Mouse (Mus musculus) limb, embryonic 13.5 days (tissue): ENCODE data around the gene Olfr145. TPM values are rescaled to one million over a fixed set of nuclear protein-coding genes. Genes with fewer than 3 reads are reported as not detected.

Source experiments
- ATAC-seq: fragments of 200-750 bp; cut with Nextera tagmentation; 2 replicates; pipeline ENCODE4 v1.8.0; 2017; ENCODE audit warnings: low read depth, moderate number of reproducible peaks, moderate TSS enrichment; ENCODE audit not compliant: low FRiP score
- H3K27ac ChIP-seq: fragments of 300-500 bp; sonication (generic); 2 replicates; pipeline ENCODE4 v1.5.1; 2015; ENCODE audit warnings: inconsistent platforms, mild to moderate bottlenecking, moderate library complexity
- H3K27me3 ChIP-seq: fragments of 300-500 bp; sonication (generic); 2 replicates; pipeline ENCODE4 v1.6.1; 2015; ENCODE audit warnings: mild to moderate bottlenecking, inconsistent platforms
- H3K36me3 ChIP-seq: fragments of 300-500 bp; sonication (generic); 2 replicates; pipeline ENCODE4 v1.6.1; 2015; ENCODE audit warnings: inconsistent platforms, mild to moderate bottlenecking, moderate library complexity
- H3K4me1 ChIP-seq: fragments of 300-500 bp; sonication (generic); 2 replicates; pipeline ENCODE4 v1.6.1; 2015; ENCODE audit warnings: inconsistent platforms
- H3K4me2 ChIP-seq: fragments of 300-500 bp; sonication (generic); replicated peaks from 2 replicates; pipeline ENCODE4 v1.6.1; 2015; ENCODE audit warnings: inconsistent platforms, mild to moderate bottlenecking, moderate library complexity
- H3K4me3 ChIP-seq: fragments of 300-500 bp; sonication (generic); 2 replicates; pipeline ENCODE4 v1.5.1; 2015; ENCODE audit warnings: moderate library complexity, mild to moderate bottlenecking, inconsistent platforms
- H3K9ac ChIP-seq: fragments of 300-500 bp; sonication (generic); 2 replicates; pipeline ENCODE4 v1.6.1; 2015; ENCODE audit warnings: mild to moderate bottlenecking, inconsistent platforms
- H3K9me3 ChIP-seq: fragments of 300-500 bp; sonication (generic); 2 replicates; pipeline ENCODE4 v1.6.1; 2016; ENCODE audit warnings: inconsistent platforms
- WGBS: fragments of 180-500 bp; shearing (Covaris S2); methylation state at CpG from one replicate; pipeline ENCODE4 v1.1.7; 2015; 5-methylcytosine and 5-hydroxymethylcytosine counted together
- polyA plus RNA-seq: library from polyadenylated mRNA; unstranded; fragments of >200 nt; fragmentation: Nextera tagmentation; extraction: Ambion mirVana; gene quantifications from 2 replicates; pipeline ENCODE4 v1.2.1, GENCODE M21; 2015

Olfr145 gene
- polyA plus RNA-seq: not detected in 2 replicates

DNA sequence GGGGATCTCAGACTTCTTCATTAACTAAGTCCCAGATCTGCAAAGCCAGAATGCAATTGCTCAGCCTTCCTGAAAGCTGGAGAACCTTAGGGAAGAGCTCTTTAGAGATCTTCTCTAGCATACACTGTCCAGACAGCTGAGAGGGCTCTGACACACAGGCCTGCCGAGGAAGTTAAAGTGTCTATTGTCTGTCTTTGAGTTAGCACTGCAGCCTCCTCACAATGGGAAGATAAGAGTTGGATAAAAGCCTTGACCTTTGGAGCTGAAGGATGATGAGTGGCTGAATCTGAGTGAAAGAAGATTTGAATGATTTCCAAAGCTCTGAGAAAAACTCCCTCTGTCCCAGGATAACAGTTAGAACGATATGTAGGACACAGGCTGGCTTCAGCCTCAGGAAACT is at the start of gene Olfr145:
Gene Olfr145 (plus strand): TSS at position 64 of the 400 bp plus-strand sequence.
- H3K9me3 ChIP-seq: no peaks in the 10 kb centered on the region

DNA sequence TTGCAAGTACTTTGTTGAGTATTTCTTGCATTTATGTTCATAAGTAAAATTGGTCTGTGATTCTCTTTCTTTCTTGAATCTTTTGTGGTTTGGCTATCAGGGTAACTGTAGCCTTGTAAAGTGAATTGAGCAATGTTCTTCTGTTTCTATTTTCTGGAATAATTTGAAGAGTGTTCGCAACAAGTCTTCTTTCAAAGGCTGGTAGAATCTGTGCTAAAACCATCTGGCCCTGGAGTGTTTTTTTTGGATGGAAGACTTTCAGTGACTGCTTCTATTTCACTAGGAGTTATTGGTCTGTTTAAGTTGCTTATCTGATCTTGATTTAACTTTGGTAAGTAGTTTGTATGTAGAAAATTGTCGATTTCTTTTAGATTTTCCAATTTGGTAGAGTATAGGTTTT is 47.3 kb upstream of the Olfr145 start:
- Histone ChIP-seq H3K27ac (no peak overlapping the region), H3K36me3 (no peaks in the 10 kb centered on the region), H3K27me3 (no peaks in the 10 kb centered on the region), H3K4me1 (no peaks in the 10 kb centered on the region), H3K4me2 (no peak overlapping the region), H3K9ac (no peak overlapping the region), H3K9me3 (0 out of 2 replicates have a peak, but pooled peaks cover 3% of the 10 kb centered on the region), H3K4me3 (no peak overlapping the region)
- no peak for ATAC-seq
- 82% methylated on average over 2 of the region's 2 CpGs for WGBS

More for the DNA sequence above, at the start of gene Olfr145:
- Histone ChIP-seq H3K27ac (no peak within 1 kb of the TSS), H3K9ac (no peak within 1 kb of the TSS), H3K36me3 (no peaks in the 10 kb centered on the region), H3K4me3 (no peak within 1 kb of the TSS), H3K4me1 (no peaks in the 10 kb centered on the region), H3K4me2 (no peak within 1 kb of the TSS), H3K27me3 (no peaks in the 10 kb centered on the region)
- ATAC-seq: no peak
- WGBS: 74% methylated on average over 2 of the region's 2 CpGs

DNA sequence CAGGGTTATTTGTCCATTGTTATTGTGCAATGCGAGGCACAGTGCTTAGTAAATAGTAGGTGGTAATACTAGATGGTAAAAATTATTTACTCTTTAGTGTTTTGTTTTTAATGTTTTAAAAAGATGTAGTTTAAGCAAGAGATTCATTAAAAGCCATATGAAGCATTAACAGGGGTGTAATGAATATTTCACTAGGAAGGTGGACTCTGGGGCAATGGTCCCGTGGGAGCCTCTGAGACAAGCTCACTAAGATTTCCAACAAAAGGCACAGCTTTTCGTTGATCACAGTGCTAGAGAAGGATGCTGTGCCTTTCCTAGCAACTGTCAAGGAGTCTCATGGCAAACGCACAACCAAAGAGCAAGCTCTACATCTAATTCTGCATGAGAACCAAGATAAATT is 42.6 kb upstream of the Olfr145 start, which contains the start of gene Olfr877:
Gene Olfr877 (plus strand): TSS at position 301 of the 400 bp plus-strand sequence.
- WGBS: 81% methylated on average over 4 of the region's 4 CpGs
- Histone ChIP-seq H3K4me3 (no peak within 1 kb of the TSS), H3K4me2 (no peak within 1 kb of the TSS), H3K9me3 (0 out of 2 replicates have a peak, but pooled peaks cover 3% of the 10 kb centered on the region), H3K36me3 (no peaks in the 10 kb centered on the region), H3K27ac (no peak within 1 kb of the TSS), H3K4me1 (no peaks in the 10 kb centered on the region), H3K9ac (no peak within 1 kb of the TSS), H3K27me3 (no peaks in the 10 kb centered on the region)
- no peak for ATAC-seq

DNA sequence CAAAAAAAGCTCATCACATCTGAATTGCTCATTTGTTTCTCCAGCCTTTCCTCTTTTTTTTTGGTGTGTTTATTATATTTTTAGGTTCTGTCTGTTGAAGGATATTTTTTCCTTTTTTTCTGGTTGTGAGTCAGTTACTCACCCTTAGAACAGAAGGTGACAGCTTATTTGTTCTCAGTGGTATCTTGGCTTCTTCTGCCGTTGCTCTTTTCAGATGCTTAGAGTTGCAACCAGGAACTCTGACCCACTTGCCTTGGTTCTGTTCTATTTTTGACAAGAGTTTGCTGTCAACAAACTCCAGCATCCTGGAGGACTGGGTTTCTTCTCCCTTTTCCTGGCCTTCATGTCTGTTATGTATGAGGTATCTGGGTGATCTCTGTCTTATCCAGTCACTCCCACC is 33.2 kb upstream of the Olfr145 start:
- no peaks in the 10 kb centered on the region for H3K9me3 ChIP-seq
- H3K27me3 ChIP-seq: no peaks in the 10 kb centered on the region
- H3K27ac ChIP-seq: no peak overlapping the region
- H3K4me3 ChIP-seq: no peak overlapping the region
- no peaks in the 10 kb centered on the region for H3K36me3 ChIP-seq
- no peak for ATAC-seq
- H3K4me2 ChIP-seq: no peak overlapping the region
- 85% methylated on average over 1 of the region's 1 CpGs for WGBS
- H3K9ac ChIP-seq: no peak overlapping the region
- H3K4me1 ChIP-seq: no peaks in the 10 kb centered on the region

DNA sequence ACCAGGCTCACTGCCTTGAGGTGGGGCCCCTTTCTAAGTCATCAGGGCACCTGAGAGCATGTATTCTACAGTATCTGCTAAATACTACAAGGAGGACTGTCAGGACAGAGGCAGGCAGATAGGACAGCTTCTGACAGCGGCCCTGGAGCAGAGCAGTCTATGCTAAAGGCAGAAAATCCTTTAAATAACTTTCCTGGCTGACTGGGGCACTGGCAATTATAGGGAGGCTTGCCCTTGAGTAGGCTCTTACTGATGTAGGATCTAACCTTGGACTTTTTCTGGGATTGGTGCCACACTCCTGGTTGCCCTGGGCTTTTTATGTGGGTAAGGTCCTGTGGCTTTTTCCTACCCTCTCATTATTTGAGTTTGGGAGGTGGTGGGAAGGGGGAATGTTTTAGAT is 26.3 kb upstream of the Olfr145 start:
- WGBS: 52% methylated on average over 1 of the region's 1 CpGs
- Histone ChIP-seq H3K9me3 (no peaks in the 10 kb centered on the region), H3K27ac (no peak overlapping the region), H3K4me2 (no peak overlapping the region), H3K36me3 (no peaks in the 10 kb centered on the region), H3K9ac (no peak overlapping the region), H3K27me3 (no peaks in the 10 kb centered on the region), H3K4me3 (no peak overlapping the region), H3K4me1 (no peaks in the 10 kb centered on the region)
- ATAC-seq: no peak

DNA sequence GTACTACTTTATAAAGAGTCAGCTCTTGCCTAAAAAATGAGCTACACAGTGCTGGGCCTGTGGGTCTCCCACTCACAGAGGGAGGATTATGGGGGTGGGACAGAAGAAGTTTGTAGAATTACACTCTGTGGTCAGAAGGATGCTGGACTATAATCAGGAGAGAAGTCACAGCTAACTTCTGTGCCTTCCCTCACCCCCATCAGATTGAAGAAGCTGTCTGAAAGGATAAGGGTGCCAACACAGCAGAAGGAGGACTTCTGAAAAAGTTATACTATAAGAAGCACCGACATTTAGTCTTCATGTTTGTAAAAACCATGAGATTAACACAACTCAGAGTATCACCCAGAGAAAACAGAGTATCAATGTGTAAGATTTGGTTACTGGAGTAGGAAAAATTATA is 25.4 kb upstream of the Olfr145 start:
- no peak for ATAC-seq
- Histone ChIP-seq H3K9ac (no peak overlapping the region), H3K27me3 (no peaks in the 10 kb centered on the region), H3K4me1 (no peaks in the 10 kb centered on the region), H3K4me2 (no peak overlapping the region), H3K36me3 (no peaks in the 10 kb centered on the region), H3K4me3 (no peak overlapping the region), H3K27ac (no peak overlapping the region), H3K9me3 (no peaks in the 10 kb centered on the region)
- 69% methylated on average over 1 of the region's 1 CpGs for WGBS

DNA sequence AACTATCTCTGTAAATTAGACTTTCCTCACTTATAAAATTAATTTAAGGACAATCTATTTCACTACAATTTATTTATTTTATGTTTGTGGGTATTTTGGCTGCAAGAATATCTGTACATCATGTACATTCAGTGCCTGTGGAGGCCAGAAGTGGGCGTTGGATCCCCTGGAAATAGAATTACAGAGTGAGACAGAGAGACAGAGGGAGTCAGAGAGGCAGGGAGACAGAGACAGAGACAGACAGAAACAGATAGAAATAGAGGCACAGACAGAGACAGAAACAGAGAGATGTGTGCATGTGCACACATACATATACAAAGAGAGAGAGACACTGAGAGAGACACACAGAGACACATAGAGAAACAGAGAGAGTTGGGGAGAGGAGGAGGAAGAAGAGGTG is 25.0 kb upstream of the Olfr145 start:
- ATAC-seq: no peak
- no peak overlapping the region for H3K4me2 ChIP-seq
- no peak overlapping the region for H3K27ac ChIP-seq
- H3K9me3 ChIP-seq: no peaks in the 10 kb centered on the region
- no peak overlapping the region for H3K4me3 ChIP-seq
- H3K9ac ChIP-seq: no peak overlapping the region
- H3K27me3 ChIP-seq: no peaks in the 10 kb centered on the region
- no peaks in the 10 kb centered on the region for H3K4me1 ChIP-seq
- no peaks in the 10 kb centered on the region for H3K36me3 ChIP-seq
- 57% methylated on average over 1 of the region's 1 CpGs for WGBS

DNA sequence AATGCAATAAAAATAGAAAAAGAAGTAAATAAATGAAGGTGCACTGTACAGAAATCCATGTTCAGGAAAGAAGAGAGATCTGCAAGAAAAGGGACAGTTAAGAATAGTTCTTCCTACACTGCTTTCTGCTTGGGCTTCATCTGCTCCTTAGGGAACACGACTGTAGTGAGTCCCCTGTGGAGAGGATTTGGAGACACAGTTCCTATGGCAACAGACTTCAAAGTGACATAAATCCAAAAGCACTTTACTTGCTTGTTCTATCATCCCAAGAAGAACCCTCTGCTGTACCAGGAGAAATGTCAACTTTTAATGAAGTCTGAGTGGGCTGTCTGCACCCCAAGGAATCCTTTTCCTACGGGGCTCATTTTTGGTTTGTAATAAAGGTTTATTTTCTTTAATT is 5.6 kb upstream of the Olfr145 start:
- H3K9me3 ChIP-seq: no peaks in the 10 kb centered on the region
- no peak overlapping the region for H3K4me2 ChIP-seq
- no peak for ATAC-seq
- H3K4me3 ChIP-seq: no peak overlapping the region
- WGBS: 43% methylated on average over 2 of the region's 2 CpGs
- H3K27me3 ChIP-seq: no peaks in the 10 kb centered on the region
- H3K36me3 ChIP-seq: no peaks in the 10 kb centered on the region
- no peaks in the 10 kb centered on the region for H3K4me1 ChIP-seq
- no peak overlapping the region for H3K27ac ChIP-seq
- no peak overlapping the region for H3K9ac ChIP-seq

DNA sequence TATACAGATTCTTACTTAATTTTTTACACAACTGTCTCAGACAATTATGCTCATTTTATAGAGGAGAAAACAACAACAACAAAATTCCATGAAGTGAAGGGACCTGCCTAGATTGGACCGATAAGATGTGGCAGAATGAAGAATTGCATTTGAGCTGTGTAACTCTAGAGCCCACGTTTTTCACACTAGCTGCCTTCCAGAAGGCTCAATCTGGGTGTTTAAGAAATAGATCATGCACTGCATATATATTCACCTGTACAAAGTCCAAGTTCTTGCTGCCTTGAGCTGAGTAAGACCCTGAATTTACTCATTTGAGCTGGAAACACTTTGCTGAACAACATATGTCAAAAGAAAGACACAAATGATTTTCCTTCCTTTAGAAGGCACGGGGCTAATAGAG is 9.0 kb downstream of the Olfr145 start:
- no peaks in the 10 kb centered on the region for H3K9me3 ChIP-seq
- H3K4me1 ChIP-seq: no peaks in the 10 kb centered on the region
- no peak overlapping the region for H3K9ac ChIP-seq
- no peak overlapping the region for H3K4me3 ChIP-seq
- no peaks in the 10 kb centered on the region for H3K27me3 ChIP-seq
- no peak for ATAC-seq
- WGBS: 69% methylated on average over 3 of the region's 3 CpGs
- no peaks in the 10 kb centered on the region for H3K36me3 ChIP-seq
- H3K27ac ChIP-seq: no peak overlapping the region
- H3K4me2 ChIP-seq: no peak overlapping the region

DNA sequence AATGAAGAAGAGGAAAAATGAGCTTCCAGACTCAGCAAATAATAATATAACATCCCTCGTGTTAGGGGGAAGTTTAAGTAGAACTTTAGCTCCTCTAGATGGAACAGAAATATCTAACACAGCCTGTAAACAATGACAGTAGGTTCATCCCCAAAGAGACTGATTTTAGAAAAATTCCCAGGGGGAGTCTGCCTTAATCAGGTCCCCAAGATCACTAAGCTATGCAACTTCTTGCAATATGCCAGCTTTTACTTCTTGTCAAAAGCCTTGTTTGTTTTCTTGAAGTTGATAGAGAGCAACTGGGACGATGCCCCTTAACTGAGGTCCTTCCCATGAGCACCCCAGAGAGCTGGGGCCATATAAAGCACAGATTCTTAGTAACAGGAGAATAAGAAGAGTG is 21.0 kb downstream of the Olfr145 start, which contains the start of gene Olfr878:
Gene Olfr878 (plus strand): TSS at position 301 of the 400 bp plus-strand sequence.
- no peak within 1 kb of the TSS for H3K27ac ChIP-seq
- H3K4me1 ChIP-seq: no peaks in the 10 kb centered on the region
- no peaks in the 10 kb centered on the region for H3K27me3 ChIP-seq
- no peaks in the 10 kb centered on the region for H3K36me3 ChIP-seq
- no peak within 1 kb of the TSS for H3K9ac ChIP-seq
- H3K4me2 ChIP-seq: no peak within 1 kb of the TSS
- H3K9me3 ChIP-seq: no peaks in the 10 kb centered on the region
- no peak for ATAC-seq
- no peak within 1 kb of the TSS for H3K4me3 ChIP-seq
- 84% methylated on average over 2 of the region's 2 CpGs for WGBS

DNA sequence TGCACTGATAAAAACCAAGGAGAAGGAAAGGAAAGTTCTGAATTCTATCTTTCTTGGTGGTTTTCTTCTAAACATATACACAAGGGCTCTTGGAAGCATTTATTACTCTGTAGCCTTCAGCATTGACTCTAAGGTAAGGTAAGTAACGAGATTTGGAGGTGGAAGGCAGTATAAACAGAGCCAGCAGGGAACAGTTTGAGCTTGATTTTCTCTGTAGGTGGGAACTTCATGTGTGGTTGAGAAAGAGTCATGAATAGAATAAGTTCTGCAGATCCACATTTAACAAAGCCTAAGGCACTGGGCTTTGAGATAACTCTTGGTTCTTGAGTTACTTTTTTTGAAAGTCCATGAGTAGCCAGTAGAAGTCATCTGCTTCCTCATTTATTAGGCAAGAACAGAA is 21.5 kb downstream of the Olfr145 start:
- no peak for ATAC-seq
- no peak overlapping the region for H3K9ac ChIP-seq
- H3K4me3 ChIP-seq: no peak overlapping the region
- no peaks in the 10 kb centered on the region for H3K27me3 ChIP-seq
- WGBS: 32% methylated on average over 1 of the region's 1 CpGs
- no peak overlapping the region for H3K4me2 ChIP-seq
- H3K9me3 ChIP-seq: no peaks in the 10 kb centered on the region
- no peaks in the 10 kb centered on the region for H3K36me3 ChIP-seq
- no peaks in the 10 kb centered on the region for H3K4me1 ChIP-seq
- H3K27ac ChIP-seq: no peak overlapping the region

DNA sequence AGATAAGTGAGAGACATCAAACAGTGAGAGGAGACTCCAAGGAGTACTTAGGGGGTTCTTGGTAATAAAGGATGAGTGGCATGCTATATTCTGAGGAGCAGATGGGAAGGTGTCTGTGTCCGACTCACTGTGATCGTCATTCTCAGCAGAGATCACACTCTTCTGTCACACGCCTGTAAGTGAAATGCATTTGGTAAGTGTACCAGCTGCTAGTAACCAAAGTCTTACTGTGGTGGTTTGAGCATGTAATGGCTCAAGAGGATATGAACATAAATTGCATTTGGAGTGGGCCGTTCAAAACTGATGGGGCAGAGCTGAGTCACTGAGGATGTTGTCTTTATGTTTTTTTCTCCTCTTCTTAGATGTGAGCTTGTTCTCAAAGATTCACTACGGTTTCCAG is 27.7 kb downstream of the Olfr145 start:
- Histone ChIP-seq H3K9me3 (no peaks in the 10 kb centered on the region), H3K27me3 (no peaks in the 10 kb centered on the region), H3K27ac (no peak overlapping the region), H3K36me3 (no peaks in the 10 kb centered on the region), H3K4me1 (no peaks in the 10 kb centered on the region), H3K4me2 (no peak overlapping the region), H3K4me3 (no peak overlapping the region), H3K9ac (no peak overlapping the region)
- ATAC-seq: no peak
- 79% methylated on average over 5 of the region's 5 CpGs for WGBS

DNA sequence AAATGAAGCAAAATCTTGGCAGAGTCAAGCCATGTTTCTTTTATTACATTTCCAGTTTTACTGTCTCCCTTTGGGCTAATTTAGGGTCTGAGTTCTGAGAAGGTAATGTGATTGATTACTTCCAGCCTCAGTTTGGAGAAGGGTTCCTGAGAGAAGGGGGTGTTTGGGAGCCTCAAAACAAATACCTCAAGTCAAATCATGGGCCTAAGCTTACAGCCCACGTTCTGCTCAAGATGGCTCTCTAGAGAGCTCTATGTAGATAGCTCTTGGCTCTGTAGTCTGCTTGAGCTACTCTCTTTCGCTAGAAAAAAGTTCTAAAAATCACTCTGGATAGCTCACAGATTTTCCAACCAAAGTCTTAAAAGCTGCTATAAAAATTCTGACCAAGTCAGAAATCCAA is 28.9 kb downstream of the Olfr145 start:
- H3K4me2 ChIP-seq: no peak overlapping the region
- H3K4me1 ChIP-seq: no peaks in the 10 kb centered on the region
- no peak overlapping the region for H3K9ac ChIP-seq
- ATAC-seq: peak; percentile 72; the same call in 1 of the 2 replicates
- 27% methylated on average over 2 of the region's 2 CpGs for WGBS
- H3K4me3 ChIP-seq: no peak overlapping the region
- no peak overlapping the region for H3K27ac ChIP-seq
- H3K36me3 ChIP-seq: no peaks in the 10 kb centered on the region
- H3K9me3 ChIP-seq: no peaks in the 10 kb centered on the region
- H3K27me3 ChIP-seq: no peaks in the 10 kb centered on the region
